Mouse (Mus musculus): Measurements from ENCODE around the gene 4933406M09Rik.

DNA sequence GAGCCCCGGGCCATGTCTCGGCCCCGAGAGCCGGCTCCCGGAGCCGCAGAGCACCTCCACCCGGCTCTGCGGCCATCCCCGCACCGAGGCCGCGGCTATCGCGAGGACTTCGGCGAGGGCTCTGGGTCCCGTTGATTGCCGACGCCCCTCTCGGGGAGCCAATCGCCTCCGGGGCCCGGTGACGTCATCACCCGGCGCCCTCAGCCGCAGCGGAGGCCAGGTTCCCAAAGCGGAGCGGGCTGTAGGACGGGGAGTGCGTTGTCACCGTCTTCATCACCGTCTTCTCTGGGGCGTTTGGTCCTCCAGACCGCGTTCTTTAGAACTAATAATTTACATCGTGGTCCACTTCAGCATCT, 23.9 kb upstream of the 4933406M09Rik start, which contains the start of gene Tmem183a:
- TF ChIP-seq CTCF (IDR thresholded peaks at IDR 0.05; ENCODE audit: borderline replicate concordance, extremely low read depth, insufficient read depth, insufficient read length) (no peak), POLR2A (IDR thresholded peaks at IDR 0.05; ENCODE audit: borderline replicate concordance, extremely low read depth, insufficient read depth, insufficient read length, poor library complexity, severe bottlenecking) (peak; percentile 96)
